Mouse (Mus musculus) intestine, embryonic 15.5 days (tissue): ENCODE measurements around the gene Tmem151b. TPM values are rescaled to one million over a fixed set of nuclear protein-coding genes. Genes with fewer than 3 reads are reported as not detected.

Experiments
- ATAC-seq: fragments of 200-750 bp; cut with Nextera tagmentation; 2 replicates; pipeline ENCODE4 v1.8.0; 2017; ENCODE audit warnings: moderate TSS enrichment, moderate library complexity
- H3K27ac ChIP-seq: fragments of 300-500 bp; sonication (generic); 2 replicates; pipeline ENCODE4 v1.5.1; 2015; ENCODE audit warnings: mild to moderate bottlenecking, inconsistent platforms
- H3K27me3 ChIP-seq: fragments of 300-500 bp; sonication (generic); replicated peaks from 2 replicates; pipeline ENCODE4 v1.6.1; 2015; ENCODE audit warnings: inconsistent platforms
- H3K36me3 ChIP-seq: fragments of 300-500 bp; sonication (generic); 2 replicates; pipeline ENCODE4 v1.6.1; 2015; ENCODE audit warnings: inconsistent platforms
- H3K4me1 ChIP-seq: fragments of 300-500 bp; sonication (generic); replicated peaks from 2 replicates; pipeline ENCODE4 v1.6.1; 2015; ENCODE audit warnings: inconsistent platforms
- H3K4me2 ChIP-seq: fragments of 300-500 bp; sonication (generic); replicated peaks from 2 replicates; pipeline ENCODE4 v1.6.1; 2015; ENCODE audit warnings: mild to moderate bottlenecking, inconsistent platforms
- H3K4me3 ChIP-seq: fragments of 300-500 bp; sonication (generic); replicated peaks from 2 replicates; pipeline ENCODE4 v1.5.1; 2015; ENCODE audit warnings: inconsistent platforms
- H3K9ac ChIP-seq: fragments of 300-500 bp; sonication (generic); 2 replicates; pipeline ENCODE4 v1.6.1; 2015; ENCODE audit warnings: inconsistent platforms
- H3K9me3 ChIP-seq: fragments of 300-500 bp; sonication (generic); 2 replicates; pipeline ENCODE4 v1.6.1; 2016; ENCODE audit warnings: inconsistent platforms
- WGBS: fragments of 180-500 bp; shearing (Covaris S2); methylation state at CpG from one replicate; pipeline ENCODE4 v1.1.7; 2015; 5-methylcytosine and 5-hydroxymethylcytosine counted together
- polyA plus RNA-seq: library from polyadenylated mRNA; unstranded; fragments of >200 nt; fragmentation: Nextera tagmentation; extraction: Ambion mirVana; gene quantifications from 2 replicates; pipeline ENCODE4 v1.2.1, GENCODE M21; 2015

The Tmem151b gene
- polyA plus RNA-seq, 1 experiment from 2014 or later, result 2.7 TPM

- 47% methylated on average over 13 of the region's 13 CpGs for WGBS
- Histone ChIP-seq H3K27me3 (peaks cover 40% of the 10 kb centered on the region), H3K9me3 (no peaks in the 10 kb centered on the region), H3K4me1 (no peaks in the 10 kb centered on the region), H3K9ac (no peak overlapping the region), H3K27ac (no peak overlapping the region), H3K4me3 (no peak overlapping the region), H3K36me3 (no peaks in the 10 kb centered on the region), H3K4me2 (no peak overlapping the region)
- ATAC-seq, result no peak
Measured at GRCm38 (mm10) chr17:45530346-45530782, 19.1 kb downstream of the Tmem151b start.

- Histone ChIP-seq H3K9ac (no peak overlapping the region), H3K9me3 (no peaks in the 10 kb centered on the region), H3K4me2 (no peak overlapping the region), H3K4me1 (peaks cover 8% of the 10 kb centered on the region), H3K27me3 (peaks cover 16% of the 10 kb centered on the region), H3K36me3 (no peaks in the 10 kb centered on the region), H3K4me3 (no peak overlapping the region), H3K27ac (no peak overlapping the region)
- no peak for ATAC-seq
- WGBS, result 23% methylated on average over 5 of the region's 5 CpGs
Measured at GRCm38 (mm10) chr17:45526571-45526970, 22.9 kb downstream of the Tmem151b start.

GRCm38 (mm10) chr17:45524961-45525360, 24.5 kb downstream of the Tmem151b start:
- no peak overlapping the region for H3K4me3 ChIP-seq
- peaks cover 8% of the 10 kb centered on the region for H3K27me3 ChIP-seq
- no peak overlapping the region for H3K9ac ChIP-seq
- peaks cover 8% of the 10 kb centered on the region for H3K4me1 ChIP-seq
- no peaks in the 10 kb centered on the region for H3K36me3 ChIP-seq
- no peak overlapping the region for H3K4me2 ChIP-seq
- H3K9me3 ChIP-seq, result no peaks in the 10 kb centered on the region
- 57% methylated on average over 4 of the region's 4 CpGs for WGBS
- no peak overlapping the region for H3K27ac ChIP-seq
- ATAC-seq, result no peak

- H3K9ac ChIP-seq, result peak within 1 kb of the TSS; percentile 26
- H3K4me3 ChIP-seq, result peak within 1 kb of the TSS; percentile 27
- H3K9me3 ChIP-seq, result no peaks in the 10 kb centered on the region
- H3K4me2 ChIP-seq, result peak within 1 kb of the TSS; percentile 70
- H3K36me3 ChIP-seq, result 0 out of 2 replicates have a peak, but pooled peaks cover 5% of the 10 kb centered on the region
- peaks cover 8% of the 10 kb centered on the region for H3K4me1 ChIP-seq
- peak; percentile 82 for ATAC-seq
- under 1% methylated on average over 21 of the region's 21 CpGs for WGBS
- H3K27me3 ChIP-seq, result no peaks in the 10 kb centered on the region; the same call in 1 of the 2 replicates
- H3K27ac ChIP-seq, result no peak within 1 kb of the TSS
Measured at GRCm38 (mm10) chr17:45523263-45523662, 26.2 kb downstream of the Tmem151b start, which contains the start of gene Tcte1. Tcte1 (plus strand) TSS chr17:45523434.

- Histone ChIP-seq H3K9ac (no peak overlapping the region), H3K36me3 (0 out of 2 replicates have a peak, but pooled peaks cover 7% of the 10 kb centered on the region), H3K4me2 (no peak overlapping the region), H3K27ac (no peak overlapping the region), H3K4me1 (peaks cover 8% of the 10 kb centered on the region), H3K4me3 (no peak overlapping the region), H3K27me3 (no peaks in the 10 kb centered on the region; the same call in 1 of the 2 replicates), H3K9me3 (no peaks in the 10 kb centered on the region)
- 76% methylated on average over 11 of the region's 11 CpGs for WGBS
- ATAC-seq, result no peak
Measured at GRCm38 (mm10) chr17:45520136-45520535, 29.3 kb downstream of the Tmem151b start.

- H3K9ac ChIP-seq, result no peak overlapping the region
- H3K27me3 ChIP-seq, result no peaks in the 10 kb centered on the region; the same call in 1 of the 2 replicates
- 0 out of 2 replicates have a peak, but pooled peaks cover 7% of the 10 kb centered on the region for H3K36me3 ChIP-seq
- no peak for ATAC-seq
- no peak overlapping the region for H3K4me3 ChIP-seq
- 76% methylated on average over 12 of the region's 12 CpGs for WGBS
- H3K27ac ChIP-seq, result no peak overlapping the region
- H3K9me3 ChIP-seq, result no peaks in the 10 kb centered on the region
- H3K4me1 ChIP-seq, result peaks cover 11% of the 10 kb centered on the region
- no peak overlapping the region for H3K4me2 ChIP-seq
Measured at GRCm38 (mm10) chr17:45518766-45519475, 30.6 kb downstream of the Tmem151b start.

- no peak overlapping the region for H3K9ac ChIP-seq
- no peak for ATAC-seq
- no peaks in the 10 kb centered on the region for H3K9me3 ChIP-seq
- no peak overlapping the region for H3K27ac ChIP-seq
- no peak overlapping the region for H3K4me2 ChIP-seq
- 0 out of 2 replicates have a peak, but pooled peaks cover 7% of the 10 kb centered on the region for H3K36me3 ChIP-seq
- WGBS, result 92% methylated on average over 28 of the region's 28 CpGs
- H3K27me3 ChIP-seq, result no peaks in the 10 kb centered on the region; the same call in 1 of the 2 replicates
- no peak overlapping the region for H3K4me3 ChIP-seq
- H3K4me1 ChIP-seq, result peaks cover 4% of the 10 kb centered on the region; the same call in 1 of the 2 replicates
Measured at GRCm38 (mm10) chr17:45517549-45518215, 31.8 kb downstream of the Tmem151b start.

GRCm38 (mm10) chr17:45517135-45517534, 32.3 kb downstream of the Tmem151b start:
- Histone ChIP-seq H3K27ac (no peak overlapping the region), H3K27me3 (no peaks in the 10 kb centered on the region; the same call in 1 of the 2 replicates), H3K4me3 (no peak overlapping the region), H3K9ac (no peak overlapping the region), H3K4me1 (0 out of 2 replicates have a peak, but pooled peaks cover 3% of the 10 kb centered on the region), H3K9me3 (no peaks in the 10 kb centered on the region), H3K36me3 (0 out of 2 replicates have a peak, but pooled peaks cover 7% of the 10 kb centered on the region), H3K4me2 (no peak overlapping the region)
- no peak for ATAC-seq
- 92% methylated on average over 21 of the region's 21 CpGs for WGBS

GRCm38 (mm10) chr17:45516488-45516887, 33.0 kb downstream of the Tmem151b start:
- 47% methylated on average over 8 of the region's 8 CpGs for WGBS

GRCm38 (mm10) chr17:45515806-45516205, 33.7 kb downstream of the Tmem151b start:
- ATAC-seq, result no peak
- Histone ChIP-seq H3K36me3 (0 out of 2 replicates have a peak, but pooled peaks cover 7% of the 10 kb centered on the region), H3K9ac (no peak overlapping the region), H3K27me3 (no peaks in the 10 kb centered on the region), H3K4me3 (no peak overlapping the region), H3K4me2 (no peak overlapping the region), H3K9me3 (no peaks in the 10 kb centered on the region), H3K27ac (no peak overlapping the region), H3K4me1 (0 out of 2 replicates have a peak, but pooled peaks cover 3% of the 10 kb centered on the region)
- WGBS, result 72% methylated on average over 10 of the region's 10 CpGs

More at GRCm38 (mm10) chr17:45516488-45516887, 33.0 kb downstream of the Tmem151b start:
- ATAC-seq, result peak; percentile 16; the same call in 1 of the 2 replicates
- H3K9me3 ChIP-seq, result no peaks in the 10 kb centered on the region
- H3K9ac ChIP-seq, result no peak overlapping the region
- no peaks in the 10 kb centered on the region for H3K27me3 ChIP-seq
- H3K36me3 ChIP-seq, result 0 out of 2 replicates have a peak, but pooled peaks cover 7% of the 10 kb centered on the region
- H3K4me1 ChIP-seq, result 0 out of 2 replicates have a peak, but pooled peaks cover 3% of the 10 kb centered on the region
- no peak overlapping the region for H3K4me3 ChIP-seq
- no peak overlapping the region for H3K27ac ChIP-seq
- no peak overlapping the region for H3K4me2 ChIP-seq

GRCm38 (mm10) chr17:45515204-45515726, 34.2 kb downstream of the Tmem151b start:
- 43% methylated on average over 15 of the region's 15 CpGs for WGBS

GRCm38 (mm10) chr17:45511757-45512156, 37.7 kb downstream of the Tmem151b start:
- no peak overlapping the region for H3K4me3 ChIP-seq
- no peak overlapping the region for H3K4me2 ChIP-seq
- H3K27ac ChIP-seq, result no peak overlapping the region
- peaks cover 6% of the 10 kb centered on the region; the same call in 1 of the 2 replicates for H3K36me3 ChIP-seq
- 85% methylated on average over 4 of the region's 4 CpGs for WGBS
- H3K4me1 ChIP-seq, result peaks cover 7% of the 10 kb centered on the region; the same call in 1 of the 2 replicates
- ATAC-seq, result no peak
- no peaks in the 10 kb centered on the region for H3K27me3 ChIP-seq
- no peaks in the 10 kb centered on the region for H3K9me3 ChIP-seq
- H3K9ac ChIP-seq, result no peak overlapping the region

More at GRCm38 (mm10) chr17:45515204-45515726, 34.2 kb downstream of the Tmem151b start:
- Histone ChIP-seq H3K36me3 (0 out of 2 replicates have a peak, but pooled peaks cover 7% of the 10 kb centered on the region), H3K9ac (no peak overlapping the region), H3K4me2 (no peak overlapping the region), H3K27me3 (no peaks in the 10 kb centered on the region), H3K27ac (no peak overlapping the region), H3K4me3 (no peak overlapping the region), H3K4me1 (0 out of 2 replicates have a peak, but pooled peaks cover 3% of the 10 kb centered on the region), H3K9me3 (no peaks in the 10 kb centered on the region)
- ATAC-seq, result peak; percentile 35
